In the genomic region with DNA sequence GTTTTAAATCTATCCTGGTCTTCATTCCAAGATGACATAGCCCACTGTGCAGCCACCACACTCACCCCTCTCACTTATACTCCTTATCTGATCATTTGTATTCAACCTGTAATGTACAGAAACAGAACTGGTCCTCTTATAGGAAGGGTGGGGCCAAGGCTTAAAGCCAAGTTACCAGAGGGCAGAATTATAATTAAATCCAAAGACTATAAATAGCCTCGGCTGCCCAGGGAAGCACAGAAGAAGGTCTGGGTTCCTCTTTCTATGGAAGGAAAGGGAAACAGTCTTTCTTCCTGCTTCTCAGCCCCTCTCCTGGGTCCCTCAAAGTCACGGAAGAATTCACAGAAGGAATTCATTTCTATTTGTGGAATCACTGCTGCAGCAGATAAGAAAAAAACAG, we compare ENCODE assay signal across 11 mouse cellular contexts. TPM values are rescaled to one million over a fixed set of nuclear protein-coding genes. Genes with fewer than 3 reads are reported as not detected.
DNase-seq lines count a peak whose midpoint lies in the region; ATAC-seq and TF ChIP-seq lines count a peak whose summit lies in the region.
"Had no signal": no experiment of that assay in that cellular context is flagged by ENCODE, and none has a peak within 500 bp of the region (broad histone marks: within the 10 kb centered on the region; RNA-seq: fewer than 3 reads in every experiment).

No protein-coding gene starts in this region.

- peak overlapping the region; percentile 41; the same call in 1 of the 2 replicates for H3K27ac ChIP-seq in heart, embryonic 11.5 days (ENCODE audit: low read depth, low read length)
- peak overlapping the region; percentile 75 for H3K27ac ChIP-seq in kidney, embryonic 15.5 days
- H3K27ac ChIP-seq in stomach, postnatal 0 days (replicated peaks): peak overlapping the region; percentile 49

- no peak for ATAC-seq in heart, embryonic 11.5 days (replicated peaks; ENCODE audit: insufficient number of reproducible peaks, low FRiP score, low TSS enrichment)
- 0 out of 2 replicates have a peak, but pooled peaks have one; percentile 9 for ATAC-seq in kidney, embryonic 15.5 days (replicated peaks; ENCODE audit: low FRiP score)
- ATAC-seq in stomach, postnatal 0 days (ENCODE audit: low FRiP score, low TSS enrichment): no peak
- ATAC-seq in activated CD4-positive, CD25-positive, alpha-beta regulatory T cell, adult 4 months: no peak
- ATAC-seq: forebrain, embryonic 16.5 days had no signal

- H3K9ac ChIP-seq in heart, embryonic 11.5 days (ENCODE audit: low read depth, low read length): 0 out of 2 replicates have a peak overlapping the region, but pooled peaks have one; percentile 34
- H3K9ac ChIP-seq in kidney, embryonic 15.5 days: no peak overlapping the region
- no peak overlapping the region for H3K9ac ChIP-seq in stomach, postnatal 0 days (ENCODE audit: low read length)

- no peaks in the 10 kb centered on the region for H3K36me3 ChIP-seq in heart, embryonic 11.5 days (ENCODE audit: control insufficient read depth, insufficient read depth, low read length)
- H3K36me3 ChIP-seq in kidney, embryonic 15.5 days: no peaks in the 10 kb centered on the region
- no peaks in the 10 kb centered on the region for H3K36me3 ChIP-seq in stomach, postnatal 0 days (ENCODE audit: control insufficient read depth, insufficient read depth, low read length)

- no peaks in the 10 kb centered on the region for H3K27me3 ChIP-seq in heart, embryonic 11.5 days (ENCODE audit: control insufficient read depth, insufficient read depth, low read length)
- peaks cover 5% of the 10 kb centered on the region; the same call in 1 of the 2 replicates for H3K27me3 ChIP-seq in kidney, embryonic 15.5 days
- H3K27me3 ChIP-seq in stomach, postnatal 0 days (ENCODE audit: control insufficient read depth, insufficient read depth, low read length): no peaks in the 10 kb centered on the region

- peaks cover 5% of the 10 kb centered on the region for H3K4me1 ChIP-seq in heart, embryonic 11.5 days (ENCODE audit: control insufficient read depth, insufficient read depth, low read length)
- peaks cover 12% of the 10 kb centered on the region for H3K4me1 ChIP-seq in kidney, embryonic 15.5 days
- H3K4me1 ChIP-seq in stomach, postnatal 0 days (replicated peaks; ENCODE audit: control insufficient read depth, insufficient read depth): peaks cover 4% of the 10 kb centered on the region

- peak overlapping the region; percentile 47 for H3K4me2 ChIP-seq in heart, embryonic 11.5 days
- peak overlapping the region; percentile 27 for H3K4me2 ChIP-seq in kidney, embryonic 15.5 days
- H3K4me2 ChIP-seq in stomach, postnatal 0 days (replicated peaks; ENCODE audit: low read depth): peak overlapping the region; percentile 21
- H3K4me2 ChIP-seq: midbrain, embryonic 11.5 days had no signal

- peak; percentile 65 for DNase-seq in retina, adult 2 months (ENCODE audit: low read depth, low spot score)
- DNase-seq in retina, postnatal 1 day: no peak
- no peak for DNase-seq in stomach, postnatal 0 days (ENCODE audit: low spot score)
- no peak for DNase-seq in ovary, adult 18-20 months (ENCODE audit: low spot score)
- DNase-seq in cerebellum, adult 9-10 months: no peak

- 0 out of 2 replicates have a peak overlapping the region, but pooled peaks have one; percentile 14 for H3K4me3 ChIP-seq in heart, embryonic 11.5 days (ENCODE audit: low read depth, low read length)
- H3K4me3 ChIP-seq in kidney, embryonic 15.5 days (replicated peaks): no peak overlapping the region
- H3K4me3 ChIP-seq in stomach, postnatal 0 days (ENCODE audit: low read depth, low read length): peak overlapping the region; percentile 16; the same call in 1 of the 2 replicates

- TF ChIP-seq EP300 in stomach, postnatal 0 days (optimal IDR thresholded peaks at IDR 0.05): no peak

- 21% methylated on average over 2 of the region's 2 CpGs for whole genome bisulfite sequencing in heart, embryonic 11.5 days (ENCODE audit: insufficient replicate concordance)
- 42% methylated on average over 2 of the region's 2 CpGs for WGBS in kidney, embryonic 15.5 days
- WGBS in stomach, postnatal 0 days: 13% methylated on average over 2 of the region's 2 CpGs

- no peak for TF ChIP-seq CTCF in stomach, postnatal 0 days (IDR thresholded peaks at IDR 0.05; ENCODE audit: low read depth)

- H3K9me3 ChIP-seq in heart, embryonic 11.5 days (replicated peaks; ENCODE audit: control insufficient read depth, low read length): no peaks in the 10 kb centered on the region
- no peaks in the 10 kb centered on the region for H3K9me3 ChIP-seq in kidney, embryonic 15.5 days (replicated peaks)
- no peaks in the 10 kb centered on the region for H3K9me3 ChIP-seq in stomach, postnatal 0 days (ENCODE audit: control insufficient read depth, low read length)

RNA-seq across cellular contexts. Expression of gene Gucy2e, which starts 8.8 kb away (rescaled TPM):
- 0.13 and 0.17 TPM in 2 replicates for polyA plus RNA-seq in heart, embryonic 11.5 days (2014; fragmentation: Nextera tagmentation; extraction: Ambion mirVana)
- polyA plus RNA-seq in kidney, embryonic 15.5 days (2015; fragmentation: Nextera tagmentation; extraction: Ambion mirVana): 0.09 and 0.17 TPM in 2 replicates
- 0.04 and 0.05 TPM in 2 replicates for polyA plus RNA-seq in stomach, postnatal 0 days (2015; fragmentation: Nextera tagmentation; extraction: Ambion mirVana)
- polyA plus RNA-seq in activated CD4-positive, CD25-positive, alpha-beta regulatory T cell, adult 4 months (2017; shearing (Covaris generic)): under 1 TPM; 0.24 to 0.48 TPM
- polyA plus RNA-seq: large intestine, adult 2 months had no signal

RNA-seq across cellular contexts. Expression of gene Alox8, which starts 48.0 kb away (rescaled TPM):
- polyA plus RNA-seq in heart, embryonic 11.5 days (2014; fragmentation: Nextera tagmentation; extraction: Ambion mirVana): 1.1 and 2.0 TPM in 2 replicates
- 0.33 and 0.47 TPM in 2 replicates for polyA plus RNA-seq in kidney, embryonic 15.5 days (2015; fragmentation: Nextera tagmentation; extraction: Ambion mirVana)
- polyA plus RNA-seq in stomach, postnatal 0 days (2015; fragmentation: Nextera tagmentation; extraction: Ambion mirVana): 1.2 and 1.3 TPM in 2 replicates
- polyA plus RNA-seq in activated CD4-positive, CD25-positive, alpha-beta regulatory T cell, adult 4 months (2017; shearing (Covaris generic)): 1 to 10 TPM; 2.2 to 5.0 TPM
- polyA plus RNA-seq: large intestine, adult 2 months; midbrain, embryonic 11.5 days had no signal
